25 mouse cellular contexts compared by ENCODE assay signal in the genomic region with DNA sequence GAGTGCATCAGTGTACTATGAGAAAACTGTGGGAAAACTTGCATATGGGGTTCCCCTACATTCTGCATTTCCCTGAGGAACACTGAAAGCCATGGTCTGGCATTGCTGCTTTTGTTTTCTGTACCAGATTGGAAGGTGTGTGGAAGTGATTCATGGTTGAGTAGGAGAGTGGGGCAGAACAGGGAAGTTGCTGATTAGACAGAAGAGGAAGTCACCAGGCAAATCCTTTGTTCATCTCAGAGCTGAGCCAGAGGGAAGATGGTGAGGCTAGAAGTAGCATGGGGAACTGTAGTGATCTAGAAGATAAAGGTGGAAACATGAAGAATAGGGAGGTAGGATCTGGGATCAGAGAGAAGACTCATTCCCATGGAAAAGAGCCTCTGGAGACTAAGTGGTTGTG.
DNase-seq lines count a peak whose midpoint lies in the region; ATAC-seq and TF ChIP-seq lines count a peak whose summit lies in the region.
"Had no signal": no experiment of that assay in that cellular context is flagged by ENCODE, and none has a peak within 500 bp of the region (broad histone marks: within the 10 kb centered on the region; RNA-seq: fewer than 3 reads in every experiment).

No protein-coding gene starts in this region.

- H3K36me3 ChIP-seq in MEL (ENCODE audit: control insufficient read depth in 1 of 2, insufficient read depth in 2 of 2, low read length in 2 of 2), result no peaks in the 10 kb centered on the region
- H3K36me3 ChIP-seq: embryonic facial prominence, embryonic 10.5 days; embryonic facial prominence, embryonic 12.5 days; forebrain, embryonic 10.5 days; forebrain, embryonic 12.5 days; G1E had no signal

- DNase-seq in MEL (ENCODE audit: low read depth, low spot score), result peak; percentile 1
- no peak for DNase-seq in gastrocnemius, adult 18-20 months (ENCODE audit: low spot score)
- DNase-seq in layer of hippocampus, postnatal 36 days, result no peak
- DNase-seq: adrenal gland, adult 2 months; adrenal gland, postnatal 10 days; adrenal gland, postnatal 25 days; B cell, adult 2 months; cerebellum, adult 11-12 months; cerebellum, adult 2 months; cerebellum, adult 9-10 months; cerebellum, postnatal 14 days; cerebellum, postnatal 36 days had no signal

- no peak for TF ChIP-seq RAD21 in MEL (IDR thresholded peaks at IDR 0.05; ENCODE audit: low read depth, low read length)

- ATAC-seq in common myeloid progenitor, adult 5-6 weeks (replicated peaks; ENCODE audit: low read depth, poor library complexity, severe bottlenecking), result peak; percentile 68
- peak; percentile 64 for ATAC-seq in megakaryocyte progenitor cell, adult 5-6 weeks (replicated peaks; ENCODE audit: poor library complexity)
- ATAC-seq in megakaryocyte, adult 5-6 weeks (ENCODE audit: poor library complexity, severe bottlenecking), result no peak
- ATAC-seq: CD4-positive, CD25-positive, alpha-beta regulatory T cell, adult 4 months; forebrain, embryonic 14.5 days; forebrain, embryonic 16.5 days had no signal

- no peak overlapping the region for H3K9ac ChIP-seq in MEL (ENCODE audit: control insufficient read depth, low read depth, low read length, poor library complexity, severe bottlenecking)
- H3K9ac ChIP-seq: embryonic facial prominence, embryonic 12.5 days; forebrain, embryonic 12.5 days had no signal

- H3K27ac ChIP-seq in MEL (ENCODE audit: control insufficient read depth, low read depth, low read length), result no peak overlapping the region
- H3K27ac ChIP-seq: embryonic facial prominence, embryonic 10.5 days; embryonic facial prominence, embryonic 12.5 days; forebrain, embryonic 10.5 days; forebrain, embryonic 12.5 days had no signal

- TF ChIP-seq POLR2A in MEL (IDR thresholded peaks at IDR 0.05; ENCODE audit: control insufficient read depth in 1 of 2, insufficient read depth in 1 of 2, low read depth in 1 of 2, low read length in 2 of 2, poor library complexity in 1 of 2), result no peak

- no peaks in the 10 kb centered on the region for H3K27me3 ChIP-seq in MEL (ENCODE audit: control insufficient read depth in 1 of 2, insufficient read depth in 2 of 2, low read length in 2 of 2)
- H3K27me3 ChIP-seq: CH12.LX; embryonic facial prominence, embryonic 12.5 days; forebrain, embryonic 12.5 days had no signal

- H3K4me1 ChIP-seq in MEL (ENCODE audit: control insufficient read depth in 1 of 2, insufficient read depth in 2 of 2, low read length in 2 of 2), result no peaks in the 10 kb centered on the region
- H3K4me1 ChIP-seq: embryonic facial prominence, embryonic 10.5 days; embryonic facial prominence, embryonic 12.5 days; forebrain, embryonic 10.5 days; forebrain, embryonic 12.5 days had no signal

- no peak overlapping the region for H3K4me3 ChIP-seq in MEL (ENCODE audit: control insufficient read depth in 1 of 2, insufficient read depth in 1 of 2, low read depth in 2 of 2, low read length in 2 of 2)
- H3K4me3 ChIP-seq: embryonic facial prominence, embryonic 10.5 days; embryonic facial prominence, embryonic 12.5 days; erythroblast, embryonic 14.5 days; forebrain, embryonic 10.5 days; forebrain, embryonic 12.5 days had no signal

- TF ChIP-seq CTCF in MEL (IDR thresholded peaks at IDR 0.05 in 2 of 3, conservative IDR thresholded peaks at IDR 0.05 in 1 of 3; ENCODE audit: control insufficient read depth in 1 of 3, insufficient read depth in 1 of 3, low read depth in 2 of 3, low read length in 3 of 3, poor library complexity in 1 of 3, severe bottlenecking in 1 of 3), result no peak

- TF ChIP-seq EP300 in MEL (IDR thresholded peaks at IDR 0.05; ENCODE audit: low read depth in 1 of 2, low read length in 2 of 2), result no peak

- no peaks in the 10 kb centered on the region for H3K9me3 ChIP-seq in MEL (replicated peaks; ENCODE audit: insufficient read depth, low read length)
- H3K9me3 ChIP-seq: embryonic facial prominence, embryonic 10.5 days; embryonic facial prominence, embryonic 12.5 days; forebrain, embryonic 10.5 days; forebrain, embryonic 12.5 days had no signal

- no peaks in the 10 kb centered on the region for H3K79me2 ChIP-seq in MEL (ENCODE audit: control insufficient read depth, insufficient read depth, low read length, poor library complexity)

TF ChIP-seq in MEL, 35 proteins besides CTCF, POLR2A, EP300 and RAD21:
- TF ChIP-seq ZMIZ1 (IDR thresholded peaks at IDR 0.05; ENCODE audit: low read depth, low read length) (no peak), ZNF384 (IDR thresholded peaks at IDR 0.05; ENCODE audit: low read depth, low read length) (no peak), USF2 (IDR thresholded peaks at IDR 0.05; ENCODE audit: borderline replicate concordance in 1 of 2, insufficient read depth in 1 of 2, low read depth in 1 of 2, low read length in 2 of 2) (no peak), MYB (IDR thresholded peaks at IDR 0.05; ENCODE audit: low read depth, low read length) (no peak), USF1 (IDR thresholded peaks at IDR 0.05; ENCODE audit: low read depth, low read length) (no peak), CHD2 (IDR thresholded peaks at IDR 0.05; ENCODE audit: low read length) (no peak), SIN3A (IDR thresholded peaks at IDR 0.05; ENCODE audit: low read length) (no peak)
